Mouse (Mus musculus): Measurements from ENCODE around the gene Wasf1.

The Wasf1 gene

GRCm38 (mm10) chr10:40971256-40971655, 88.0 kb downstream of the Wasf1 start:
- no peak for DNase-seq (ENCODE audit: low spot score in 2 of 2)

- DNase-seq (ENCODE audit: low spot score in 2 of 2), result no peak
Observed at GRCm38 (mm10) chr10:40983761-40984160, 100.5 kb downstream of the Wasf1 start.

- no peak for DNase-seq (ENCODE audit: low spot score in 2 of 2)
Observed at GRCm38 (mm10) chr10:40984600-40984999, 101.3 kb downstream of the Wasf1 start.

GRCm38 (mm10) chr10:40985350-40985749, 102.1 kb downstream of the Wasf1 start:
- DNase-seq (ENCODE audit: low spot score in 2 of 2), result no peak

Data from thymus, postnatal 10 days (tissue).